8 mouse cellular contexts compared by ENCODE assay signal in the genomic region with DNA sequence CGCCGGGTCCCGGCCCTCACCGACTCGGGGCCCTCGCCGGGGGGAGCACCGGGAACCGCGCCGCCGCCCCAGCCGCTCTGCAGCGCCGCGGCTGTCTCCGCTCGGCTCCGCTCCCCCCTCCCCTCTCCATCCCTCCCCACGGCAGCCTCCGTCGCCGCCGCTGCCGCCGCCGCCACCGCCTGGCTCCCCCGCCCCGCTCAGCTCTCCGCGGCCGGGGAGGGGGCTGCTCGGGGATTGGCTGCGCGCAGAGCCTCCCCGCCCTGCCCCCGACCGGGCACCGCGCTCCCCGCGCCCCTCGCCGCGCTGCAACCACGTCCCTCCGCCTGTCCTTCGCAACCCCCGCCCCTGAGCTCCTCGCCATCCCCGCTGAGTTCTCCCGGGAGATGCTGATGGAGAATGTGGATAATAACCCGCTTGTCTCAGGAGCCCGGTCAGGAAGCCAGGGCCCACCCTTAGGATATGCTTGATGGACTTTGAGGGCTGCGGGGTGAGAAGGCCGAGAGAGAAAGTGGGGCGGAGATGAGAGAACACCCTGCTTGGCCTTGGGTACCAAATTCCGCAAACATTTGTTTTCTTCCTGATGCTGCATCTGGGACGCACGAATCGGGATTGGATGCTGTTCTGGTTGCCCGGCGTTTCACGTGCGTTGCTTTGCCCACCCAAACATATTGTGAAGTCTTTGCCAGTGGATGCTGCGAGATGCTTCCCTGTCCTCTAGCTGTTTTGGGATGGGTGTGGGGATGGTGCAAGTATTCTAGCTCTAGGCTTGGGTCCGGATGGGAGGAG. TPM values are rescaled to one million over a fixed set of nuclear protein-coding genes. Genes with fewer than 3 reads are reported as not detected.
DNase-seq lines count a peak whose midpoint lies in the region; ATAC-seq and TF ChIP-seq lines count a peak whose summit lies in the region.

Gene Fam131b (minus strand): TSS at position 162 of the 786 bp plus-strand sequence.

- peak within 1 kb of the TSS; percentile 82 for H3K4me3 ChIP-seq in forebrain, postnatal 0 days (ENCODE audit: low read depth, low read length)
- H3K4me3 ChIP-seq in hindbrain, embryonic 15.5 days, result peak within 1 kb of the TSS; percentile 66
- peak within 1 kb of the TSS; percentile 90 for H3K4me3 ChIP-seq in midbrain, embryonic 15.5 days
- peak within 1 kb of the TSS; percentile 74 for H3K4me3 ChIP-seq in thymus, adult 2 months (ENCODE audit: control insufficient read depth, insufficient read depth, low read length)

- peak; percentile 92 for ATAC-seq in forebrain, postnatal 0 days
- peak; percentile 91 for ATAC-seq in hindbrain, embryonic 15.5 days (ENCODE audit: low FRiP score, low read depth)
- peak; percentile 93 for ATAC-seq in midbrain, embryonic 15.5 days (replicated peaks)

- TF ChIP-seq CTCF in forebrain, postnatal 0 days (IDR thresholded peaks at IDR 0.05; ENCODE audit: low read depth), result no peak
- no peak for TF ChIP-seq CTCF in thymus, adult 2 months (IDR thresholded peaks at IDR 0.05; ENCODE audit: borderline replicate concordance, control insufficient read depth, extremely low read depth, insufficient read depth, low read length, poor library complexity)

- no peaks in the 10 kb centered on the region for H3K9me3 ChIP-seq in forebrain, postnatal 0 days (ENCODE audit: low read length)
- no peaks in the 10 kb centered on the region for H3K9me3 ChIP-seq in hindbrain, embryonic 15.5 days
- H3K9me3 ChIP-seq in midbrain, embryonic 15.5 days, result no peaks in the 10 kb centered on the region

- peak; percentile 27; the same call in 1 of the 2 replicates for TF ChIP-seq POLR2A in thymus, adult 2 months (IDR thresholded peaks at IDR 0.05; ENCODE audit: control insufficient read depth, extremely low read depth, insufficient read depth, low read length, poor library complexity)

- peak within 1 kb of the TSS; percentile 88 for H3K4me2 ChIP-seq in forebrain, postnatal 0 days (ENCODE audit: low read depth)
- H3K4me2 ChIP-seq in hindbrain, embryonic 15.5 days, result peak within 1 kb of the TSS; percentile 79
- H3K4me2 ChIP-seq in midbrain, embryonic 15.5 days, result peak within 1 kb of the TSS; percentile 92

- peak within 1 kb of the TSS; percentile 80 for H3K27ac ChIP-seq in forebrain, postnatal 0 days (ENCODE audit: low read depth, low read length)
- peak within 1 kb of the TSS; percentile 90 for H3K27ac ChIP-seq in hindbrain, embryonic 15.5 days (replicated peaks)
- peak within 1 kb of the TSS; percentile 94 for H3K27ac ChIP-seq in midbrain, embryonic 15.5 days
- no peak within 1 kb of the TSS for H3K27ac ChIP-seq in thymus, adult 2 months (ENCODE audit: control insufficient read depth, insufficient read depth, low read length)

- H3K36me3 ChIP-seq in forebrain, postnatal 0 days (ENCODE audit: insufficient read depth), result peaks cover 3% of the 10 kb centered on the region; the same call in 1 of the 2 replicates
- 0 out of 2 replicates have a peak, but pooled peaks cover 5% of the 10 kb centered on the region for H3K36me3 ChIP-seq in hindbrain, embryonic 15.5 days
- H3K36me3 ChIP-seq in midbrain, embryonic 15.5 days (replicated peaks), result 0 out of 2 replicates have a peak, but pooled peaks cover 4% of the 10 kb centered on the region
- no peaks in the 10 kb centered on the region for H3K36me3 ChIP-seq in thymus, adult 2 months (ENCODE audit: control insufficient read depth, insufficient read depth, low read length)

- intact Hi-C loops in left cerebral cortex, postnatal 36 days (cut with DNase I), result loop anchor here (2.0 to 5.0 kb wide), 3 partner anchors 24 to 263 kb away; partner anchors contain the start of gene Zyx

- H3K9ac ChIP-seq in forebrain, postnatal 0 days, result peak within 1 kb of the TSS; percentile 82
- H3K9ac ChIP-seq in hindbrain, embryonic 15.5 days, result peak within 1 kb of the TSS; percentile 63
- peak within 1 kb of the TSS; percentile 91 for H3K9ac ChIP-seq in midbrain, embryonic 15.5 days

- DNase-seq in adrenal gland, postnatal 14 days, result peak; percentile 17
- no peak for DNase-seq in adrenal gland, postnatal 4 days (ENCODE audit: low spot score in 2 of 2)
- peak; percentile 85 to 89 for DNase-seq in cerebellum, adult 18-20 months
- DNase-seq in forebrain, postnatal 0 days, result peak; percentile 86
- DNase-seq in left cerebral cortex, postnatal 36 days (ENCODE audit: low spot score in 2 of 2), result peak; percentile 71 to 83
- peak; percentile 62 for DNase-seq in thymus, adult 2 months

- no peaks in the 10 kb centered on the region for H3K27me3 ChIP-seq in forebrain, postnatal 0 days (ENCODE audit: insufficient read depth, low read length)
- H3K27me3 ChIP-seq in hindbrain, embryonic 15.5 days, result no peaks in the 10 kb centered on the region
- H3K27me3 ChIP-seq in midbrain, embryonic 15.5 days (replicated peaks), result no peaks in the 10 kb centered on the region
- peaks cover 15% of the 10 kb centered on the region for H3K27me3 ChIP-seq in thymus, adult 2 months (ENCODE audit: control insufficient read depth, insufficient read depth, low read length)

- 1% methylated on average over 41 of the region's 68 CpGs for WGBS in forebrain, postnatal 0 days
- WGBS in hindbrain, embryonic 15.5 days, result 2% methylated on average over 31 of the region's 68 CpGs
- WGBS in midbrain, embryonic 15.5 days, result under 1% methylated on average over 45 of the region's 68 CpGs
- WGBS in thymus, adult 2 months, result 1% methylated on average over 59 of the region's 68 CpGs

- no peaks in the 10 kb centered on the region for H3K4me1 ChIP-seq in forebrain, postnatal 0 days (ENCODE audit: insufficient read depth)
- peaks cover 22% of the 10 kb centered on the region for H3K4me1 ChIP-seq in hindbrain, embryonic 15.5 days (replicated peaks)
- peaks cover 33% of the 10 kb centered on the region for H3K4me1 ChIP-seq in midbrain, embryonic 15.5 days
- H3K4me1 ChIP-seq in thymus, adult 2 months (replicated peaks; ENCODE audit: control insufficient read depth, insufficient read depth, low read length), result peaks cover 12% of the 10 kb centered on the region

RNA-seq across cellular contexts. Expression of gene Fam131b, which starts in this region (rescaled TPM):
- total RNA-seq in adrenal gland, postnatal 14 days (2021), result 0.30 and 0.90 TPM in 2 replicates
- total RNA-seq in adrenal gland, postnatal 4 days (2021), result 1 to 10 TPM; 1.3 to 1.5 TPM
- total RNA-seq in forebrain, postnatal 0 days (2014; rRNA removed), result 59.2 and 72.2 TPM in 2 replicates
- 5.3 and 5.6 TPM in 2 replicates for polyA plus RNA-seq in forebrain, postnatal 0 days (2015; fragmentation: Nextera tagmentation; extraction: Ambion mirVana)
- 6.5 and 7.5 TPM in 2 replicates for polyA plus RNA-seq in hindbrain, embryonic 15.5 days (2015; fragmentation: Nextera tagmentation; extraction: Ambion mirVana)
- total RNA-seq in left cerebral cortex, postnatal 36 days (2021), result 100 to 1,000 TPM; 112 to 133 TPM
- polyA plus RNA-seq in midbrain, embryonic 15.5 days (2015; fragmentation: Nextera tagmentation; extraction: Ambion mirVana), result 7.4 and 8.0 TPM in 2 replicates
- 0.17 and 0.24 TPM in 2 replicates for polyA plus RNA-seq in thymus, adult 2 months (2012; rRNA removed)

Comparison
In these comparisons a context has a peak if more than half of its experiments do, and no peak if none do; other contexts are left out.
1. RNA of gene Fam131b (total RNA-seq): 112 to 133 TPM in left cerebral cortex, postnatal 36 days and 59.2 to 72.2 TPM in forebrain, postnatal 0 days; 1.3 to 1.5 TPM in adrenal gland, postnatal 4 days and 0.30 to 0.90 TPM in adrenal gland, postnatal 14 days; every median in the first group is over 10 times any median in the second.
2. Peak in DNase-seq in adrenal gland, postnatal 14 days; RNA of the gene not detected or under 1 TPM.
3. Peak in DNase-seq and H3K4me3 ChIP-seq in thymus, adult 2 months; RNA of the gene not detected or under 1 TPM.
4. DNase-seq: peak in cerebellum, adult 18-20 months (2 of 2), forebrain, postnatal 0 days (single experiment) and left cerebral cortex, postnatal 36 days (2 of 2); none in adrenal gland, postnatal 4 days (0 of 2).
5. Peak in every context shown above with its lines, with median percentiles within 50 percentile points of each other: ATAC-seq, H3K4me2 ChIP-seq, H3K4me3 ChIP-seq and H3K9ac ChIP-seq.